Mouse (Mus musculus) myocyte (in vitro differentiated cells): ENCODE measurements around the gene Prr18. TPM values are rescaled to one million over a fixed set of nuclear protein-coding genes. Genes with fewer than 3 reads are reported as not detected.

Source experiments
- H3K27me3 ChIP-seq: one replicate; pipeline ENCODE4 v1.6.1; 2011; ENCODE audit not compliant: control insufficient read depth, insufficient read depth, insufficient read length
- H3K36me3 ChIP-seq: one replicate; pipeline ENCODE4 v1.6.1; 2011; ENCODE audit not compliant: control insufficient read depth, insufficient read depth
- H3K4me2 ChIP-seq: one replicate; pipeline ENCODE4 v1.6.1; 2011; ENCODE audit warnings: low read depth, control low read depth
- H3K4me3 ChIP-seq: one replicate; pipeline ENCODE4 v1.5.1; 2011; ENCODE audit warnings: mild to moderate bottlenecking, control low read depth, moderate library complexity
- H3K79me2 ChIP-seq: one replicate; pipeline ENCODE4 v1.6.1; 2011; ENCODE audit not compliant: control insufficient read depth, insufficient read depth
- H3ac ChIP-seq: one replicate; pipeline ENCODE4 v1.6.1; 2011; ENCODE audit not compliant: control insufficient read depth, insufficient read length
- CEBPB ChIP-seq: IDR thresholded peaks from 2 replicates; pipeline ENCODE4 v1.6.1; 2011; ENCODE audit warnings: mild to moderate bottlenecking, moderate library complexity; ENCODE audit not compliant: poor library complexity, insufficient read depth, severe bottlenecking
- E2F4 ChIP-seq: IDR thresholded peaks from one replicate; pipeline ENCODE4 v1.6.1; 2011; ENCODE audit warnings: mild to moderate bottlenecking, control low read depth, moderate library complexity; ENCODE audit not compliant: insufficient read depth
- MAX ChIP-seq: IDR thresholded peaks from one replicate; pipeline ENCODE4 v1.6.1; 2011; ENCODE audit warnings: low read depth, mild to moderate bottlenecking, control low read depth
- MYOD1 ChIP-seq, 3 experiments: IDR thresholded peaks; one replicate each; pipeline ENCODE4 v1.6.1; 2011; ENCODE audit warnings: control low read depth in 2 of 3, low read depth in 2 of 3, mild to moderate bottlenecking in 2 of 3, moderate library complexity in 1 of 3; ENCODE audit not compliant: insufficient read length in 2 of 3, control insufficient read depth in 1 of 3
- MYOG ChIP-seq, 3 experiments: IDR thresholded peaks; one replicate each; pipeline ENCODE4 v1.6.1; 2011; ENCODE audit warnings: control low read depth in 2 of 3, low read depth in 2 of 3, mild to moderate bottlenecking in 2 of 3; ENCODE audit not compliant: insufficient read length in 2 of 3, control insufficient read depth in 1 of 3, insufficient read depth in 1 of 3
- POLR2A ChIP-seq: IDR thresholded peaks from one replicate; pipeline ENCODE4 v1.6.1; 2011; ENCODE audit warnings: low read depth, mild to moderate bottlenecking, control low read depth, moderate library complexity; ENCODE audit not compliant: insufficient read length
- POLR2AphosphoS2 ChIP-seq: IDR thresholded peaks from one replicate; pipeline ENCODE4 v1.6.1; 2011; ENCODE audit warnings: low read depth, control low read depth; ENCODE audit not compliant: insufficient read length
- REST ChIP-seq: IDR thresholded peaks from one replicate; pipeline ENCODE4 v1.6.1; 2011; ENCODE audit warnings: mild to moderate bottlenecking, control low read depth, moderate library complexity; ENCODE audit not compliant: insufficient read depth, insufficient read length
- SRF ChIP-seq: IDR thresholded peaks from one replicate; pipeline ENCODE4 v1.6.1; 2011; ENCODE audit warnings: low read depth; ENCODE audit not compliant: control insufficient read depth, insufficient read length
- TCF12 ChIP-seq: IDR thresholded peaks from one replicate; pipeline ENCODE4 v1.6.1; 2011; ENCODE audit warnings: mild to moderate bottlenecking, control low read depth; ENCODE audit not compliant: poor library complexity, insufficient read depth, severe bottlenecking
- TCF3 ChIP-seq: IDR thresholded peaks from one replicate; pipeline ENCODE4 v1.6.1; 2011; ENCODE audit warnings: low read depth, control low read depth; ENCODE audit not compliant: insufficient read length
- USF1 ChIP-seq: IDR thresholded peaks from one replicate; pipeline ENCODE4 v1.6.1; 2011; ENCODE audit warnings: low read depth, mild to moderate bottlenecking, control low read depth, moderate library complexity
- polyA plus RNA-seq: library from polyadenylated mRNA; unstranded; fragments of >200 nt; fragmentation: generic; extraction: Trizol; gene quantifications from one replicate; pipeline ENCODE4 v1.2.1, GENCODE M21; 2012; ENCODE audit warnings: missing spikeins

Gene Prr18
- polyA plus RNA-seq, 1 experiment, result 0.19 TPM

DNA sequence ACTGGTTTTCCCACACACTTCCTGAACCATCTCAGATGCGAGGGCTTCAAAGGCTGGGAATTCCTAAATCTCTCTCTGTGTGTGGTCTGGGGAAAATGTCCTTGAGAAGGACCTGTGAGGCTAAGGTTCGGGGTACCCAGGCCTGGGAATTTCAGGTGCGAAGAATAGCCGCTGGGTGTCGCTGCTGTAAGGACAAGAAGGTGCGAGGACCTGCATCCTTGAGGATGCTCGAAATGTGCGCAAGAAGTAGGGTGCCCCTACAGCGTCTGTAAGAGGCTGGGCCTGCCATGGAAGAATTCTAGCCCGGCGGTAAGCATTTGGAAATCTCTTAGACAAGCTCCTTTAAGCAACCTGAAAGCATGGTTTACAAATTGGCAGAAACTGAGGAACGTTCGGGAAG is 51.2 kb downstream of the Prr18 start:
- H3K4me2 ChIP-seq, result no peak overlapping the region
- peaks cover 15% of the 10 kb centered on the region for H3K27me3 ChIP-seq
- H3K4me3 ChIP-seq, result no peak overlapping the region
- H3K36me3 ChIP-seq, result no peaks in the 10 kb centered on the region
- no peak overlapping the region for H3ac ChIP-seq
- no peaks in the 10 kb centered on the region for H3K79me2 ChIP-seq
- TF ChIP-seq CEBPB, result no peak
- TF ChIP-seq USF1, result no peak
- no peak for TF ChIP-seq POLR2A
- no peak for TF ChIP-seq SRF
- TF ChIP-seq MAX, result no peak
- no peak for TF ChIP-seq MYOD1 (IDR thresholded peaks at IDR 0.05; ENCODE audit: control insufficient read depth in 1 of 3, insufficient read length in 2 of 3, low read depth in 2 of 3)
- TF ChIP-seq REST, result no peak
- no peak for TF ChIP-seq TCF3
- no peak for TF ChIP-seq E2F4
- no peak for TF ChIP-seq MYOG (IDR thresholded peaks at IDR 0.05; ENCODE audit: control insufficient read depth in 1 of 3, insufficient read depth in 1 of 3, insufficient read length in 2 of 3, low read depth in 2 of 3)
- TF ChIP-seq TCF12, result no peak
- no peak for TF ChIP-seq POLR2AphosphoS2

DNA sequence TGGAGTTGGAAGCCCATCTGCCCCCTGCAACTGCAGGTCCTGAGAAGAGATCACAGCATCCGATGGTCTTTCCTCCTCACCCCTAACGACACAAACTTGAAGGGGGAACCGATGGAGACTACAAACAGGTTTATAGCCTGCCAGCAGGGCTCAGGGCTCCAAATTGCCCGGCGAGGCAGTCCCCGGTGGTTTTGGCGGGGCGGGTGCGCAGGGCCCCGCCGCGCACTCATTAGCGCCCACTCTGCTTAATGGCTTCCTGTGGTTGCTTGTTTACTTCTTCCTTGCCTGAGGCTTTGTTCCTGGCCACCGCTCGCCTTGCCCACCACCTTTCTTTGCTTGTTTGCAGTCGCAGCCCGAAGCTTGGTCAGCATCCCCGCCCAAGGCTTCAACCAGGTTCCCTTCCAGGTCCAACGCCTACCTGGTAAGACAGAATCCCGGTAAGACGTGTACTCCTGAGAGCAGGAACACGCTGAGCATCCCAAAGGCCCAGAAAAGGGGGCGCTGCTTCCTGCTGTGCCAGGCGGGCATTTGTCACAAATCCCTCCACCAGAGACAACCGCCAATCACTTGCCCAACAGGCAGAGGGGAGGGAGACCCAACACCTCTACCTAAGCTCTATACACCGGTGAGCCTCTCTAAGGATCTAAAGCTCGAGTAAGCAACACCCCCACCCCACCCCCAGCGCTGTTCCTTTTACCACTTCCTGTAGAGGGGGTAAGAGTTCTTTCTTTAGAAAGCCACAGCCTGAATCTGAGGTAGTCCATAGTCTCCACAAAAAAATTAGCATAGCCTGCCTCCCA is 51.9 kb downstream of the Prr18 start:
- Histone ChIP-seq H3K79me2 (no peaks in the 10 kb centered on the region), H3ac (no peak overlapping the region), H3K27me3 (peaks cover 15% of the 10 kb centered on the region), H3K4me2 (no peak overlapping the region), H3K36me3 (no peaks in the 10 kb centered on the region), H3K4me3 (no peak overlapping the region)
- TF ChIP-seq MYOD1 (IDR thresholded peaks at IDR 0.05; ENCODE audit: control insufficient read depth in 1 of 3, insufficient read length in 2 of 3, low read depth in 2 of 3), result no peak
- no peak for TF ChIP-seq TCF12
- no peak for TF ChIP-seq REST
- no peak for TF ChIP-seq SRF
- no peak for TF ChIP-seq MAX
- no peak for TF ChIP-seq POLR2A
- no peak for TF ChIP-seq CEBPB
- no peak for TF ChIP-seq TCF3
- no peak for TF ChIP-seq POLR2AphosphoS2
- no peak for TF ChIP-seq MYOG (IDR thresholded peaks at IDR 0.05; ENCODE audit: control insufficient read depth in 1 of 3, insufficient read depth in 1 of 3, insufficient read length in 2 of 3, low read depth in 2 of 3)
- no peak for TF ChIP-seq USF1
- no peak for TF ChIP-seq E2F4

DNA sequence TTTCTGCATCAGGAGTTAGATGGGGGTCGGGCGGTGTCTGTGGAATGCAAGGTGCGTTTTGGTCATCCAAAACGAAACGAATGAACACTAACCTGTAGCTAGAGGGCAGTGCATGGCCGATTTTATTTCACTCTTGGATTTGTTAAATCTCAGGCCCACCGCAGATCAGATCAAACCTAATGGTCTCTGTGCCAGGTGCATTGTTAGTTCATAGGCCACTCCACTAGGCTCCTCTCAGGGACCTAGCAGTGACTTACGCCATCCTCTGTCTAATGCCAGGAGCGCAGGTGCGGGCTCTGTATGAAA is 52.5 kb downstream of the Prr18 start:
- Histone ChIP-seq H3K4me2 (no peak overlapping the region), H3K79me2 (no peaks in the 10 kb centered on the region), H3K27me3 (peaks cover 15% of the 10 kb centered on the region), H3K36me3 (no peaks in the 10 kb centered on the region), H3K4me3 (no peak overlapping the region), H3ac (no peak overlapping the region)
- no peak for TF ChIP-seq MAX

DNA sequence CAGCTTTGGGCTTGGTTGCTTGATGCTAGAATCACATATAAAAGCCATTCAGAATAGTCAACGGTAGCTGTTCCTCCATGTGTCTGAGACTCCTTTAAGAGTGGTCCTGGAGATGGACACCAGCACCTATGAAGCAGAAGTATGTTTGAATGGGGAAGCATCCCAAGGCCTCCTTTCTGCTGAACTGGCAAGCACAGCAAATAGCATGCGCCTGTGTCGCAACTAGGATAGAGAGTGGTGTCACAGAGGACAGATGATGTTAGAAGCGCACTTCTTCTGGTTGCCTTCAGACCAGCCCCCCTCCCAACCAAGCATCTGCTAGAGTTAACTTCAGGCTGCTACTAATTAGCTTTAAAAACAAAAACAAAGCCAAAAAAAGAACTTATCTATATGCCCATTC is 53.2 kb downstream of the Prr18 start:
- H3K4me2 ChIP-seq, result no peak overlapping the region
- no peaks in the 10 kb centered on the region for H3K79me2 ChIP-seq
- H3K4me3 ChIP-seq, result no peak overlapping the region
- TF ChIP-seq POLR2AphosphoS2, result no peak
- TF ChIP-seq TCF12, result no peak
- TF ChIP-seq REST, result no peak
- no peak for TF ChIP-seq CEBPB
- no peak for TF ChIP-seq E2F4
- no peak for TF ChIP-seq TCF3
- no peak for TF ChIP-seq MYOD1 (IDR thresholded peaks at IDR 0.05; ENCODE audit: control insufficient read depth in 1 of 3, insufficient read length in 2 of 3, low read depth in 2 of 3)
- no peak for TF ChIP-seq SRF
- no peak for TF ChIP-seq MYOG (IDR thresholded peaks at IDR 0.05; ENCODE audit: control insufficient read depth in 1 of 3, insufficient read depth in 1 of 3, insufficient read length in 2 of 3, low read depth in 2 of 3)
- no peak for TF ChIP-seq POLR2A
- TF ChIP-seq USF1, result no peak
- no peak for TF ChIP-seq MAX
- H3K36me3 ChIP-seq, result no peaks in the 10 kb centered on the region
- H3ac ChIP-seq, result no peak overlapping the region
- H3K27me3 ChIP-seq, result peaks cover 15% of the 10 kb centered on the region

Other genes with a start within 250 kb of the Prr18 start
- not detected for gene Gm49673, start 189.7 kb upstream of the Prr18 start, polyA plus RNA-seq
- 151 TPM for gene Rnaset2a, start 189.4 kb upstream of the Prr18 start, polyA plus RNA-seq
- 5.3 TPM for gene Fgfr1op, start 172.0 kb upstream of the Prr18 start, polyA plus RNA-seq
- gene Ccr6, start 101.4 kb upstream of the Prr18 start, polyA plus RNA-seq, result not detected
- gene Mpc1, start 54.6 kb upstream of the Prr18 start, polyA plus RNA-seq, result 66.6 TPM
- gene Sft2d1, start 26.4 kb upstream of the Prr18 start, polyA plus RNA-seq, result 56.2 TPM
- 0.07 TPM for gene T2, start 18.5 kb downstream of the Prr18 start, polyA plus RNA-seq
- 0.10 TPM for gene T, start 97.0 kb downstream of the Prr18 start, polyA plus RNA-seq
- gene Pde10a, start 187.9 kb downstream of the Prr18 start, polyA plus RNA-seq, result 0.34 TPM
- gene Gm17087, start 229.5 kb downstream of the Prr18 start, polyA plus RNA-seq, result not detected